8 mouse cellular contexts compared by ENCODE assay signal in the genomic region with DNA sequence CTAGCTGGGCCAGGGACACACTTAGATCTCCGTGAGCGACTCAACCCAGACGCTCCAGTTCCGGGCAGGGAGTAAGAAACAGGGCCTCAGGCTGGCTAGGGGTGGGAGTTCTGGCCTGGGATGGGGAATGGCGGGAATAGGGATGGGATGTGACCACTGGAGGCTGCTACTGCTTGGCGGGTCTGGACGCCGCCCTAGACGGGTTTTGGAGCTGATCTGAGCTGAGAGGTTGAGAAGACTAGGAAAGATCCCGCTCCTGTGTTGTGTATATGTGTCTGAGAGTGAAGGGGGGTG. TPM values are rescaled to one million over a fixed set of nuclear protein-coding genes. Genes with fewer than 3 reads are reported as not detected.
DNase-seq lines count a peak whose midpoint lies in the region; ATAC-seq lines count a peak whose summit lies in the region.

No protein-coding gene starts in this region.

- intact Hi-C loops in gastrocnemius, postnatal 14 days (cut with DNase I; ENCODE audit: low total_unique reads): loop anchor here (10.0 kb wide), 1 partner anchor 176 kb away; a partner anchor contains a TSS

- peak; percentile 18; the same call in 1 of the 2 replicates for ATAC-seq in hindbrain, embryonic 11.5 days (ENCODE audit: low FRiP score)

- peak overlapping the region; percentile 70 for H3K9ac ChIP-seq in hindbrain, embryonic 11.5 days (ENCODE audit: low read depth, low read length)

- H3K27ac ChIP-seq in hindbrain, embryonic 11.5 days (ENCODE audit: low read depth, low read length): peak overlapping the region; percentile 60; the same call in 1 of the 2 replicates

- no peaks in the 10 kb centered on the region for H3K9me3 ChIP-seq in hindbrain, embryonic 11.5 days (ENCODE audit: control insufficient read depth, low read length)

- H3K27me3 ChIP-seq in hindbrain, embryonic 11.5 days (ENCODE audit: control insufficient read depth, insufficient read depth, low read length): peaks cover 4% of the 10 kb centered on the region; the same call in 1 of the 2 replicates

- peak overlapping the region; percentile 93 for H3K4me2 ChIP-seq in hindbrain, embryonic 11.5 days (replicated peaks; ENCODE audit: low read depth, low read length)

- no peaks in the 10 kb centered on the region for H3K4me1 ChIP-seq in hindbrain, embryonic 11.5 days (replicated peaks; ENCODE audit: control insufficient read depth, insufficient read depth, low read length)

- H3K36me3 ChIP-seq in hindbrain, embryonic 11.5 days (ENCODE audit: control insufficient read depth, insufficient read depth, low read length): no peaks in the 10 kb centered on the region

- WGBS in hindbrain, embryonic 11.5 days: 1% methylated on average over 10 of the region's 10 CpGs

- peak; percentile 27 for DNase-seq in gastrocnemius, postnatal 14 days
- DNase-seq in gastrocnemius, adult 8-10 months (ENCODE audit: low spot score in 2 of 2): no peak
- DNase-seq in ZHBTc4 (ENCODE audit: low read depth, low spot score): peak; percentile 59
- no peak for DNase-seq in hindbrain, embryonic 11.5 days (ENCODE audit: low spot score)
- DNase-seq in lung, postnatal 10 days: peak; percentile 51
- no peak for DNase-seq in thymus, postnatal 14 days
- DNase-seq in right cerebral cortex, postnatal 25 days: no peak
- no peak for DNase-seq in adrenal gland, postnatal 4 days (ENCODE audit: low spot score in 2 of 2)

- peak overlapping the region; percentile 65 for H3K4me3 ChIP-seq in hindbrain, embryonic 11.5 days (ENCODE audit: low read depth, low read length)

RNA-seq across cellular contexts. Expression of a gene that starts 1.1 kb away (rescaled TPM):
- 10 to 100 TPM; 59.8 to 78.3 TPM for total RNA-seq in gastrocnemius, postnatal 14 days (2021)
- total RNA-seq in gastrocnemius, adult 8-10 months (2022): 10 to 100 TPM; 30.2 to 33.5 (median 32.0) TPM
- polyA plus RNA-seq in hindbrain, embryonic 11.5 days (2014; fragmentation: Nextera tagmentation; extraction: Ambion mirVana): 99.1 and 105 TPM in 2 replicates
- 100 to 1,000 TPM; 190 to 195 TPM for total RNA-seq in adrenal gland, postnatal 4 days (2021)

RNA-seq across cellular contexts. Expression of a gene that starts 7.6 kb away (rescaled TPM):
- total RNA-seq in gastrocnemius, postnatal 14 days (2021): 1 to 10 TPM; 3.2 to 4.0 TPM
- 1 to 10 TPM; 1.9 to 3.2 (median 2.6) TPM for total RNA-seq in gastrocnemius, adult 8-10 months (2022)
- 0.09 TPM in 1 of 2 replicates, not detected in the other for polyA plus RNA-seq in hindbrain, embryonic 11.5 days (2014; fragmentation: Nextera tagmentation; extraction: Ambion mirVana)
- total RNA-seq in adrenal gland, postnatal 4 days (2021): 1 to 10 TPM; 1.2 to 1.3 TPM

RNA-seq across cellular contexts. Expression of a gene that starts 8.4 kb away (rescaled TPM):
- total RNA-seq in gastrocnemius, postnatal 14 days (2021): 10 to 100 TPM; 34.7 to 37.9 TPM
- total RNA-seq in gastrocnemius, adult 8-10 months (2022): 10 to 100 TPM; 33.3 to 41.9 (median 35.3) TPM
- polyA plus RNA-seq in hindbrain, embryonic 11.5 days (2014; fragmentation: Nextera tagmentation; extraction: Ambion mirVana): 0.48 and 1.3 TPM in 2 replicates
- 1 to 10 TPM; 8.8 to 9.2 TPM for total RNA-seq in adrenal gland, postnatal 4 days (2021)

RNA-seq across cellular contexts. Expression of a gene that starts 29.1 kb away (rescaled TPM):
- total RNA-seq in gastrocnemius, postnatal 14 days (2021): 1 to 10 TPM; 3.0 to 4.8 TPM
- under 1 TPM; 0.32 to 0.92 (median 0.54) TPM for total RNA-seq in gastrocnemius, adult 8-10 months (2022)
- polyA plus RNA-seq in hindbrain, embryonic 11.5 days (2014; fragmentation: Nextera tagmentation; extraction: Ambion mirVana): 15.1 and 15.2 TPM in 2 replicates
- 10 to 100 TPM; 49.0 to 52.8 TPM for total RNA-seq in adrenal gland, postnatal 4 days (2021)

Comparison
In these comparisons a context has a peak if more than half of its experiments do, and no peak if none do; other contexts are left out.
1. DNase-seq: peak in gastrocnemius, postnatal 14 days (single experiment), ZHBTc4 (single experiment) and lung, postnatal 10 days (single experiment); none in gastrocnemius, adult 8-10 months (0 of 2), hindbrain, embryonic 11.5 days (single experiment), thymus, postnatal 14 days (single experiment), right cerebral cortex, postnatal 25 days (single experiment) and adrenal gland, postnatal 4 days (0 of 2).